Mouse (Mus musculus) adrenal gland, adult 2 months (tissue): ENCODE measurements around the gene Schip1. TPM values are rescaled to one million over a fixed set of nuclear protein-coding genes. Genes with fewer than 3 reads are reported as not detected.

Experiments used
- DNase-seq: peaks from one replicate; pipeline ENCODE4 v3.0.0; 2021
- polyA plus RNA-seq: library from polyadenylated mRNA; depleted of rRNA; stranded (reverse); fragments of >200 nt; gene quantifications from 2 replicates; pipeline ENCODE4 v1.2.3, GENCODE M21; 2012; rRNA removed
- total RNA-seq, 2 experiments: library from RNA; stranded (reverse); gene quantifications; 2 replicates each; pipeline ENCODE4 v1.2.3; 2021

Schip1 gene
- total and polyA plus RNA-seq, 3 experiments, result 3.8 to 10.5 (median 7.2) TPM

- DNase-seq, result no peak
These were observed 601.8 kb downstream of the Schip1 start for GRCm38 (mm10) chr3:68666377-68666776.

GRCm38 (mm10) chr3:68667852-68668251 is 603.2 kb downstream of the Schip1 start:
- no peak for DNase-seq

GRCm38 (mm10) chr3:68669418-68669974 is 604.9 kb downstream of the Schip1 start:
- no peak for DNase-seq

GRCm38 (mm10) chr3:68674721-68675120 is 610.1 kb downstream of the Schip1 start:
- no peak for DNase-seq

- DNase-seq, result no peak
These were observed 610.7 kb downstream of the Schip1 start for GRCm38 (mm10) chr3:68675216-68675835.

Other genes with a start within 250 kb of the Schip1 start
- gene Iqcj, start 172.6 kb upstream of the Schip1 start, total RNA-seq, result not detected
- not detected in 2 replicates for gene Iqcj, start 172.6 kb upstream of the Schip1 start, polyA plus RNA-seq
- gene Iqschfp, start 172.6 kb upstream of the Schip1 start, total RNA-seq, result not detected
- not detected in 2 replicates for gene Iqschfp, start 172.6 kb upstream of the Schip1 start, polyA plus RNA-seq